In genomic region chr7:126807405-126807804, GRCm38 (mm10) we compare ENCODE assay signal across 1 mouse cellular context.
A peak's percentile ranks its signal among the peaks of the same experiment; 100 is the strongest.
TF ChIP-seq lines count a peak whose summit lies in the region.

No protein-coding gene starts in this region.

TF ChIP-seq in MEL, 35 proteins besides CTCF, POLR2A, EP300 and RAD21:
- TF ChIP-seq TBP (IDR thresholded peaks at IDR 0.05; ENCODE audit: low read depth, low read length) = 0 out of 2 replicates have a peak, but pooled peaks have one; percentile 52
- TF ChIP-seq KAT2A (conservative IDR thresholded peaks at IDR 0.05; ENCODE audit: low read depth, low read length) = no peak
- peak; percentile 45; the same call in 1 of the 2 replicates for TF ChIP-seq SIN3A (IDR thresholded peaks at IDR 0.05; ENCODE audit: low read length)
- TF ChIP-seq BHLHE40 (IDR thresholded peaks at IDR 0.05; ENCODE audit: borderline replicate concordance, low read depth, low read length) = no peak
TF ChIP-seq in MEL: peak in this region for 2.
